Mouse (Mus musculus) testis, adult 2 months (tissue): ENCODE measurements around the gene Ngrn. TPM values are rescaled to one million over a fixed set of nuclear protein-coding genes. Genes with fewer than 3 reads are reported as not detected.

Source experiments
- H3K27ac ChIP-seq: fragments of 200-500 bp; 2 replicates; pipeline ENCODE4 v1.5.1; 2012; ENCODE audit warnings: low read depth, low read length; ENCODE audit not compliant: control insufficient read depth, insufficient read depth
- H3K27me3 ChIP-seq: fragments of 200-500 bp; 2 replicates; pipeline ENCODE4 v1.6.1; 2012; ENCODE audit warnings: mild to moderate bottlenecking, low read length, moderate library complexity; ENCODE audit not compliant: control insufficient read depth, insufficient read depth
- H3K36me3 ChIP-seq: fragments of 200-500 bp; 2 replicates; pipeline ENCODE4 v1.6.1; 2012; ENCODE audit warnings: mild to moderate bottlenecking, low read length; ENCODE audit not compliant: control insufficient read depth, insufficient read depth
- H3K4me1 ChIP-seq: fragments of 200-500 bp; 2 replicates; pipeline ENCODE4 v1.6.1; 2012; ENCODE audit warnings: low read length; ENCODE audit not compliant: control insufficient read depth, insufficient read depth
- H3K4me3 ChIP-seq: fragments of 200-500 bp; 2 replicates; pipeline ENCODE4 v1.5.1; 2012; ENCODE audit warnings: low read depth, mild to moderate bottlenecking, low read length, moderate library complexity, mixed read lengths; ENCODE audit not compliant: control insufficient read depth
- CTCF ChIP-seq: fragments of 200-500 bp; IDR thresholded peaks from 2 replicates; pipeline ENCODE4 v1.5.1; 2012; ENCODE audit warnings: low read depth, mild to moderate bottlenecking, inconsistent platforms, low read length, moderate library complexity; ENCODE audit not compliant: control insufficient read depth, insufficient read depth, insufficient replicate concordance
- POLR2A ChIP-seq: fragments of 200-500 bp; IDR thresholded peaks from 2 replicates; pipeline ENCODE4 v1.6.1; 2012; ENCODE audit warnings: low read depth, mild to moderate bottlenecking, inconsistent platforms, low read length, moderate library complexity; ENCODE audit not compliant: control insufficient read depth
- polyA plus RNA-seq: library from polyadenylated mRNA; depleted of rRNA; stranded (reverse); fragments of >200 nt; gene quantifications from 2 replicates; pipeline ENCODE4 v1.2.3, GENCODE M21; 2012

Ngrn gene
- polyA plus RNA-seq, 1 experiment = 10.1 TPM

GRCm38 (mm10) chr7:80276374-80276773 is 15.4 kb downstream of the Ngrn start:
- H3K27me3 ChIP-seq = no peaks in the 10 kb centered on the region
- no peak overlapping the region for H3K27ac ChIP-seq
- peaks cover 2% of the 10 kb centered on the region for H3K36me3 ChIP-seq
- TF ChIP-seq POLR2A (no peak), CTCF (no peak)
- H3K4me3 ChIP-seq = no peak overlapping the region
- no peaks in the 10 kb centered on the region for H3K4me1 ChIP-seq

- no peaks in the 10 kb centered on the region for H3K4me1 ChIP-seq
- peaks cover 2% of the 10 kb centered on the region for H3K36me3 ChIP-seq
- H3K27me3 ChIP-seq = no peaks in the 10 kb centered on the region
Measured at GRCm38 (mm10) chr7:80280032-80280431, 19.0 kb downstream of the Ngrn start.

DNA sequence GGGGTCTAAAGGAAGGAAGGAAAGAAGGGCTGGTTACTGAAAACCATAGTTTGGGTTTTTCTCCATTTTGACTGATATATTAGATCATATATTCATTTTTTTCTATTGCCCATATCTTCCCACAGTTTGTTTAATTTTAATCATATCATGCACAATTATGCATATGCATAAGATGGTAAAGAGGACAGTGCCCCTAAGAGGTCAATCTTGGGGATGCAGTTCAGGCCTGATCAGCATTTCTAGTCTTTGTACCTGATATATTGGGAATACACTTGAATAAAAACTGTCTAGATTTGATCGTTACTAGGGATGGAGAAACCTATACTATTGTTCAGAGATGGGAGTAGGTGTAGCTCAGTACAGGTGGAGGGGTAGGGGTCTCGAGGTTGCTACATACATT is 20.0 kb downstream of the Ngrn start:
- Histone ChIP-seq H3K27ac (no peak overlapping the region), H3K36me3 (peaks cover 2% of the 10 kb centered on the region), H3K27me3 (no peaks in the 10 kb centered on the region), H3K4me3 (no peak overlapping the region), H3K4me1 (no peaks in the 10 kb centered on the region)
- TF ChIP-seq POLR2A (no peak), CTCF (no peak)

More at GRCm38 (mm10) chr7:80280032-80280431, 19.0 kb downstream of the Ngrn start:
- Histone ChIP-seq H3K4me3 (no peak overlapping the region), H3K27ac (no peak overlapping the region)
- no peak for TF ChIP-seq CTCF
- TF ChIP-seq POLR2A = no peak

DNA sequence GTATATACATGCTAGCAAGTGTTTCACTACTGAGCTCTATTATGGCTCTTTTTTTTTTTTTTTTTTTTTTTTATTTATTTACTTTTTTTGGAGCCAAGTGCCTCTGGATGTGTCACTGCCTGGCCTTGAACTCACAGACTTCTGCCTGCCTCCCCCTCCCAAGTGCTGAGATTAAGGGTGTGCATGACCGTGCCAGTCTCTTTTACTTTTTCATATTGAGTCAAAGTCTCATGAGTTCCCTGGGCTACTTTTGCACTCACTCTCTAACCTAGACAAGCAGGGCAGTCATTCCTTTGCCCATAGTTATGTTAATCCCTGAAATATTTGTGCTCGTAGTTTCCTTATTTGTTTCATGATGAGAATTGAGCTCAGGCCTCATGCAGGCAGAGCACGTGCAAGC is 20.6 kb downstream of the Ngrn start:
- Histone ChIP-seq H3K36me3 (no peaks in the 10 kb centered on the region; the same call in 1 of the 2 replicates), H3K27me3 (no peaks in the 10 kb centered on the region), H3K4me1 (no peaks in the 10 kb centered on the region), H3K27ac (no peak overlapping the region), H3K4me3 (no peak overlapping the region)
- TF ChIP-seq CTCF (no peak), POLR2A (no peak)

DNA sequence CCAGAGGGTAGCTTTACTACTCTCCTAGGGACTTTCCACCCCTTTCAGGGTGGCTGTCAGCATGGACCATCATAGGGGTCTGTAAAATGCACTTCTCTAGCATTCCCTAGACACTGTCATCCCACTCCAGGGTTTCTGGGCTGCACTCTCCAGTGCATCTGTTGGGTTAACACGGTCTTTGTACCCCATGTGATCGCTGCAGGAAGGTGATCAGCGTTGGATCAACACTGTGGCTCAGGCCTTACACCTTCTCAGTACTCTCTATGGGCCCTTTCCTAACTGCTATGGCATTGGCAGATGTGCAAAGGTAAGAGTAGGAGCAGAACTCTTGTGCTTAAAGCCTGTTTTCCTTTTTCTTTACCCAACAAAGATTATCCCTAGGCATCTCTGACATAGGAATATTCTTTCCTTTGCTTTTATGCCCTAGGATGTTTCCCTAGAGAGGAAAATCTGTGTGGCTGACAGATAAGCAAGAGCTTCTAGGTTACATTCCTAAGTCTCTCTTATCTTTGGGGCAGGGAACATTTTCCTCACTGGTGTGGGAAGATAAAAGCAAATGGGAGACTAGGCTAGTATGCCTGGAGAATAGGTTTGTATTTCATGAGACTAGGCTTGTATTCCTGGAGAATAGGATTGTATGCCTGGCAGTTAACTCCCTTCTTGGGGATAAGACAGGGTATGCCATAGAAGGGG is 22.4 kb downstream of the Ngrn start:
- no peaks in the 10 kb centered on the region for H3K27me3 ChIP-seq
- no peak for TF ChIP-seq POLR2A
- TF ChIP-seq CTCF = no peak
- H3K27ac ChIP-seq = no peak overlapping the region
- no peaks in the 10 kb centered on the region for H3K4me1 ChIP-seq
- H3K4me3 ChIP-seq = no peak overlapping the region
- H3K36me3 ChIP-seq = no peaks in the 10 kb centered on the region; the same call in 1 of the 2 replicates

- H3K4me3 ChIP-seq = no peak overlapping the region
- no peak overlapping the region for H3K27ac ChIP-seq
- H3K4me1 ChIP-seq = no peaks in the 10 kb centered on the region
- no peaks in the 10 kb centered on the region for H3K27me3 ChIP-seq
- no peaks in the 10 kb centered on the region; the same call in 1 of the 2 replicates for H3K36me3 ChIP-seq
- no peak for TF ChIP-seq CTCF
Measured at GRCm38 (mm10) chr7:80284391-80284790, 23.4 kb downstream of the Ngrn start.

DNA sequence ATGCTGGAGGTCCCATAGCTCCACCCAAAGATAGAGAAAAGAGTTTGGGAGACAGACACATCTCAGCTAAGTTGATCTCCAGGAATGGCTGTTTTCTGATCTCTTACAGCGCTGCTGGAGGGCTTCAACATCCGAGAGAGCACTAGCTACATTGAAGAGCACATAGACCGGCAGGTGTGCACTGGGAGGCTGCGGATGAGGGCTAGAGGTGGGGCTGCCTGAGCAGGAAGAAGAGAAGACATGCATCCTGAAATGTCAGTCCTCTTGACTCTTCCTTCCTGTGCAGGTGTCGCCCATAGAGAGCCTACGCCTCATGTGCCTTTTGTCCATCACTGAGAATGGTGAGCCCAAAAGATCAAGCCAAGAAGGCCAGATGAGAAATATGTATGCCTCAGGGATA is 24.7 kb downstream of the Ngrn start:
- H3K27ac ChIP-seq = no peak overlapping the region
- H3K4me3 ChIP-seq = no peak overlapping the region
- H3K27me3 ChIP-seq = no peaks in the 10 kb centered on the region
- TF ChIP-seq CTCF = no peak
- TF ChIP-seq POLR2A = no peak
- no peaks in the 10 kb centered on the region; the same call in 1 of the 2 replicates for H3K36me3 ChIP-seq
- no peaks in the 10 kb centered on the region for H3K4me1 ChIP-seq

DNA sequence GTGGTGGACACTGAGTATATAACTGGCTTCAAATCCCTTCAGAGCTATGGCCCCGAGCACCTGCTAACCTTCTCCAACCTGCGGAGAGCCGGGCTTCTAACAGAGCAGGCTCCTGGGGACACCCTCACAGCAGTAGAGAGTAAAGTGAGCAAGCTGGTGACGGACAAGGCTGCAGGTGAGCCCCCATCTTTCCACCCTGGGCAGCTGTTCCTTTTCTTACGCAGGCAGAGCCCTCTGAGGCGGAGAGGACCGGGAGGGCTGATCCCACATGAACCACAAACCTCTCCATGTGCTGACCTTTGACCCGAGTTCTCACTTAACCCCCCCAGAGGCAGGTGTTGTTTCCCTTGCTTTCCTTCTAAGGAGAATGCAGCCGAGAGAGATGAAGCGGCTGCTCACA is 26.7 kb downstream of the Ngrn start:
- no peaks in the 10 kb centered on the region; the same call in 1 of the 2 replicates for H3K36me3 ChIP-seq
- H3K4me3 ChIP-seq = no peak overlapping the region
- no peak overlapping the region for H3K27ac ChIP-seq
- no peak for TF ChIP-seq CTCF
- no peak for TF ChIP-seq POLR2A
- no peaks in the 10 kb centered on the region for H3K27me3 ChIP-seq
- no peaks in the 10 kb centered on the region for H3K4me1 ChIP-seq
